Mouse (Mus musculus) kidney, postnatal 14 days (tissue): Measurements from ENCODE around the gene Asprv1.

Source experiments
- DNase-seq: peaks from one replicate; pipeline ENCODE4 v3.0.0; 2022; ENCODE audit warnings: mixed read lengths

The Asprv1 gene

GRCm38 (mm10) chr6:86623201-86623600, 4.8 kb upstream of the Asprv1 start:
- no peak for DNase-seq

GRCm38 (mm10) chr6:86624074-86625030, 3.6 kb upstream of the Asprv1 start:
- no peak for DNase-seq

- no peak for DNase-seq
Observed at GRCm38 (mm10) chr6:86630141-86630540, 2.2 kb downstream of the Asprv1 start.

DNA sequence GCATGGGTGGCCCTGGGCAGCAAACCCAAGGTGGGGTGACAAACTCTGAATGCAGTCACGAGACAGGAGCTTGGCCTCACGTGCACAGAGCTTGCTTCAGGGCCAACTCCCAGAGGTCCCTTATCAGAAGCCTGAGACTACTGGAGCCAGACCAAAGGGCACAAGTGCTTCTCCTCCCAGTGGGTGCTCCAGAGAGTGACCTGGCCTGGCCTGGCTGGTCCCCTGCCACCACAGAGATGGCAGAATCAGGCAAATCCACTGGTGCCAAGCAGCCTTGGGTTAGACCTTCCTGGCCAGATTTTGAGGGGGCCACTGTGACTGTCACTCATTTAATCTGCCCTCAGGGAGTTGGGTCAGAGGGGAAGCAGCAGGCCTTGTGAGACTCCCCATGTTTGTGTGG, 8.5 kb downstream of the Asprv1 start:
- DNase-seq: no peak

- DNase-seq: no peak
Observed at GRCm38 (mm10) chr6:86637171-86637835, 9.3 kb downstream of the Asprv1 start.

DNA sequence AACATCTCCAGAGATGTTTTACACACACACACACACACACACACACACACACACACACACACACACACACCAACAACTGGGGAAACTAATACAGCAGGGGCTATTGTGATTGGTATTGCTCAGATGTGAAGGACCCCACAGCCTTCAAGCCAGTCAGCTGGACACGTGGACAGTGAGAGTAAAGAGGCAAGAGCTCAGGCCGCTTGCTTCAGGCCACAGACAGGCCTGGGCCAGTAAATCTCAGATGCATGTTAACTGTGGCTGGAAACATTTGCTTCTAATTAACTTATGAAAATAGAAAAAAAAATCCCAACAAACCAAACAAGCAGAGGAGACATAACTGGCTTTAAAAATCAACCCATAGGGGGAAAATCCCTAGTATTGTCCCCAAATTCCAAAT, 9.9 kb downstream of the Asprv1 start:
- DNase-seq: no peak

DNA sequence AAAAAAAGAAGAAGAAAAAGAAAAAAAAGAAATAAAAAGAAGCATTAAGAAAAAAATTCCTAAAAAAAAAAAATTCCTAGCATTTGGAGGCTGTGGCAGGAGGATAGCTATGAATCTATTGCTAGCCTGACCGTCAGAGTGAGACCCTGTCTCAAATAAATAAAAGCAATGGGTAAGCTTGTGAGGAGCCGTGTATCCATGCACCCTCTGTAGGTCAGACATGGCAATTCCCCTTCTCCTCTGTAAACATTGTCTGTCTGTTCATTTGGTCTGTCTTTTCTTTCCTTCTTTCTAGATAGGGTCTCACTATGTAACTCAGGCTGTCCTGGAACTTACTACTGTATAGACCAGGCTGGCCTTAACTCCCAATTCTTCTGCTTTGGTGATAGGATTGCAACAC, 10.5 kb downstream of the Asprv1 start:
- no peak for DNase-seq

- no peak for DNase-seq
Observed at GRCm38 (mm10) chr6:86639180-86640160, 11.5 kb downstream of the Asprv1 start.

- no peak for DNase-seq
Observed at GRCm38 (mm10) chr6:86640161-86640560, 12.2 kb downstream of the Asprv1 start.

DNA sequence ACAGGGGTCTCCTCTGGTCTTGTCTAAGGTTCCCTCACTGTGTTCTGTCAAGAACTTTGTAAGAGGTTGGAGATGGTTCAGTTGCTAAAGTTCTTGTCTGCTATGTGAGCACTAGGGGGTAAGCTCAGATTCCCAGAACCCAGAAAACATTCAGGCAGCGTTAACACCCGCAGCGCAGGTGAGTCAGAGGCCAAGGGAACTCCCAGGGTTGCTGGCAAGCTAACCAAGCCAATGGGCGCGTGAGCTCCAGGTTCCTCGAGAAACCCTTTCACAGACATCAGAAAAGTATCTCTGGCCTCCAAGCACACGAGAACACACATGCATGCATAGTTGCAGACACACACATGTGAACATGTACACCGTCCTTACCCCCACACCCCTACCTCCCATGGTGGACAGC, 12.8 kb downstream of the Asprv1 start:
- no peak for DNase-seq

GRCm38 (mm10) chr6:86641716-86642115, 13.8 kb downstream of the Asprv1 start:
- DNase-seq: no peak

DNA sequence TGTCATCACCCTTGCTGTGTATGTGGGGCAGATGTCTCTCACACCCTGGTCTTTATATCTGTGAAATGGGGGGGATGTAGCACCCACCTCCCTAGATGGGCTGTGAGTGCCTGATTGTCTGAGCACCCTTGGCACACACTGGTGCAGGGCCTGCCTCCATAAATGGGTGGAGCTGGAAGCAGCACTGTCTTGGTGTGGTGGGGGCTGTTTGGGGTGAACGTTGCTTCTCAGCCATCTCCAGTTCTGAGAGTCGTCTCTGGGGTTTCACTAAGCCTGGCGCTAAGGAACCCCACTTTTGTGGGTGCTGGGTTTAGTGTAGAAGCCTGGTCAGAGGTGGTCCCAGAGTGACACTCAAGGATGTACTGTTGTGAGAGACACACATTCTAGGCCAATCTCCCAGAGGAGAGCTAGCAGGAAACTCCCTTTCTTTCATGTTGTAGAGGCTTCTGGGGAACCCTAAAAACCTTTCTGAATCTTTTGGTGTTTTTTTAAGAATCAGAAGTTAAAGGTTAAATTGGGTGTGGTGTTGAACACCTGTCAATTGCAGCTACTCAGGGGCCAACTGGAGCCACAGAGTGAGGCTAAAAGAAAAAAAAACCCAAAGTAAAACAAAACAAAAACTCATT, 16.9 kb downstream of the Asprv1 start:
- no peak for DNase-seq

DNA sequence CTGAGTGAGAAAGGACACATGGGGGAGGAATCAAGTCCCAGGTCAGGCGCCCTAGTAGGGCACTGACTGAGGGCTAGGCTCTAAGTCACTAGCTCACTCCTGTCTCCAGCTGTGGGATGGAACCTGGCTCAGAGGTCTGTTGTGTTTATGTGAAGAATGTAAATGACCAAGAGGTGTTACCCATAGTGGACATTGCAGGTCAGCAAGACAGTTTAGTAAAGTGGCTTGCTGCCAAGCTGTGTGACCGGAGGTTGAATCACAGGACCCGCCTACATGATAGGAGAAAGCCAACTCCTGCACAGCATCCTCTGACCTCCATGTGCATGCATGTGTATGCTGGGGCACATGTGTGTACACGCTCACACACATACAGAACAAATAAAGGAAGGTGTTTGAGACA, 17.6 kb downstream of the Asprv1 start:
- DNase-seq: no peak

- no peak for DNase-seq
Observed at GRCm38 (mm10) chr6:86646143-86646542, 18.2 kb downstream of the Asprv1 start.

GRCm38 (mm10) chr6:86653026-86653425, 25.1 kb downstream of the Asprv1 start:
- no peak for DNase-seq

- DNase-seq: no peak
Observed at GRCm38 (mm10) chr6:86654270-86654916, 26.4 kb downstream of the Asprv1 start.

GRCm38 (mm10) chr6:86658501-86658900, 30.5 kb downstream of the Asprv1 start:
- DNase-seq: no peak

DNA sequence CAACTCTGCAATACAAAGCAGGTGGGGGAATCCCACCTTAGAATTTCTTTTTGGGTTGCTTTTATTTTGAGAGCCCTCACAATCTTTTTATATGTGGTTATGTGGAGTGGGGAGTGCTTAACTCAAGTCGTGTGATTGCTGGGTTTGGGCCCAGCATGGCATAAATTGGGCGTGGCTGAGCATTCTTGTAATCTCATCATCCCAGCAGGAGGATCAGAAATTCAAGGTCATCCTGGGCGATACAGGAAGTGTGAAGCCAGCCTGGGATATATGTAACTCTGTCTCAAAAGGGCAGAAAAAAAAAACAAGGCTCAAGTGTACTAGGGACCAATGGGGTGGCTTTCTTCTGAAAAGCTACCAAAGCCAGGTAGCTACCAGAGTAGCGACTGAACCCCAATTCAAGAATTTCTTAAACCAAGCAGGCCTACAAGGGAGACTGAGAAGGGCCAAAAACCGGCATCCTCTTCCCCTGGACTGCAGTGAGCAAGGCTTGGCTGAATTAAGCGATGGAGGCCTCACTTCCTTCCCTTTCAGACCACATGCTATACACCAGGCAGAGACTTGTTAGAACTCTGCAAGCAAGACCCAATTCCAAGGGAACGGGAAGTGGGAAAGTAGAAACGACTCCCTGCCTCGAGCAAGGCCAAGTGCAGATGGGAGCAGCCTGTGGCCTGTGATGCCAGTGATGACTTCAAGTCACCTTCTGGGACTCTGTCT, 32.4 kb downstream of the Asprv1 start:
- no peak for DNase-seq

DNA sequence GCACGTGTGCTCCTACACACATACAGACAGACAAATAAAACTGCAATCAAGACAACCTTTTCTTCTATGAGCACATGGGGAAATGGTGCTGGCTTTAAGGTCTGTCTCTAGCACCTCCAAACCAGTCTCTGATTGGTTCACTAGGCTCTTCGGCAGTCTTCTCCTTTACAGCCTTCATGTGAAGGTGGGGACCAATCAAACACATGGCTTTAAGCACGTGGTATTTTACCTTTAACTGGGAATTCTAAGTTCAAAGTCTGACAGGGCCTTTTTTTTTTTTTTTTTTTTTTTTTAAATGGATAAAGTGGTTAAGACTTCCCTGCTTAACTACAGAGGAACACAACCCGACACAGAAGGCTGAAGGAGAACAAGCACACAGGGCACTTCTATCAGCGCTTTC, 37.1 kb downstream of the Asprv1 start:
- no peak for DNase-seq

- peak; percentile 23 for DNase-seq
Observed at GRCm38 (mm10) chr6:86665560-86666307, 37.8 kb downstream of the Asprv1 start.
